Mouse (Mus musculus): ENCODE data around the gene Ddx54. TPM values are rescaled to one million over a fixed set of nuclear protein-coding genes. Genes with fewer than 3 reads are reported as not detected.

Ddx54 gene
- polyA plus RNA-seq, 2 experiments = 9.9 to 12.4 TPM

GRCm38 (mm10) chr5:120622198-120622851 lies 9.8 kb downstream of the Ddx54 start:
- Histone ChIP-seq H3K27ac (no peak overlapping the region), H3K9ac (replicated peaks) (no peak overlapping the region), H3K27me3 (ENCODE audit: control insufficient read depth, insufficient read depth, low read length) (no peaks in the 10 kb centered on the region), H3K36me3 (replicated peaks; ENCODE audit: control insufficient read depth, insufficient read depth, low read depth) (peaks cover 26% of the 10 kb centered on the region), H3K4me1 (replicated peaks; ENCODE audit: control insufficient read depth in 2 of 2, insufficient read depth in 2 of 2, low read length in 1 of 2) (no peaks in the 10 kb centered on the region), H3K9me3 (ENCODE audit: control insufficient read depth, low read length) (no peaks in the 10 kb centered on the region), H3K4me3 (ENCODE audit: insufficient read depth in 1 of 2, low read depth in 2 of 2, low read length in 2 of 2) (no peak overlapping the region), H3K4me2 (ENCODE audit: low read depth) (no peak overlapping the region)
- TF ChIP-seq CTCF (IDR thresholded peaks at IDR 0.05; ENCODE audit: low read depth) = no peak
- no peak for TF ChIP-seq EP300 (IDR thresholded peaks at IDR 0.05; ENCODE audit: low read depth)
- ATAC-seq (ENCODE audit: insufficient read depth) = no peak
- DNase-seq (ENCODE audit: low read depth in 3 of 3, low spot score in 3 of 3) = no peak
- 69% methylated on average over 5 of the region's 5 CpGs for WGBS (ENCODE audit: insufficient replicate concordance)

- H3K36me3 ChIP-seq (replicated peaks; ENCODE audit: control insufficient read depth, insufficient read depth, low read depth) = peaks cover 17% of the 10 kb centered on the region
- ATAC-seq (ENCODE audit: insufficient read depth) = no peak
- WGBS (ENCODE audit: insufficient replicate concordance) = 81% methylated on average over 10 of the region's 10 CpGs
Measured at GRCm38 (mm10) chr5:120624427-120624826, 11.9 kb downstream of the Ddx54 start.

GRCm38 (mm10) chr5:120626399-120626798 lies 13.9 kb downstream of the Ddx54 start:
- Histone ChIP-seq H3K9ac (replicated peaks) (no peak overlapping the region), H3K27ac (no peak overlapping the region), H3K36me3 (replicated peaks; ENCODE audit: control insufficient read depth, insufficient read depth, low read depth) (peaks cover 12% of the 10 kb centered on the region), H3K4me3 (ENCODE audit: insufficient read depth in 1 of 2, low read depth in 2 of 2, low read length in 2 of 2) (no peak overlapping the region), H3K4me1 (replicated peaks; ENCODE audit: control insufficient read depth in 2 of 2, insufficient read depth in 2 of 2, low read length in 1 of 2) (no peaks in the 10 kb centered on the region), H3K9me3 (ENCODE audit: control insufficient read depth, low read length) (no peaks in the 10 kb centered on the region), H3K4me2 (ENCODE audit: low read depth) (no peak overlapping the region), H3K27me3 (ENCODE audit: control insufficient read depth, insufficient read depth, low read length) (peaks cover 7% of the 10 kb centered on the region)
- 53% methylated on average over 19 of the region's 19 CpGs for WGBS (ENCODE audit: insufficient replicate concordance)
- ATAC-seq (ENCODE audit: insufficient read depth) = peak; percentile 61
- TF ChIP-seq CTCF (IDR thresholded peaks at IDR 0.05; ENCODE audit: low read depth) (no peak), EP300 (IDR thresholded peaks at IDR 0.05; ENCODE audit: low read depth) (no peak)
- no peak for DNase-seq (ENCODE audit: low read depth in 3 of 3, low spot score in 3 of 3)

More at GRCm38 (mm10) chr5:120624427-120624826, 11.9 kb downstream of the Ddx54 start:
- TF ChIP-seq CTCF (IDR thresholded peaks at IDR 0.05; ENCODE audit: low read depth) = no peak
- no peak for TF ChIP-seq EP300 (IDR thresholded peaks at IDR 0.05; ENCODE audit: low read depth)
- no peak overlapping the region for H3K4me3 ChIP-seq (ENCODE audit: insufficient read depth in 1 of 2, low read depth in 2 of 2, low read length in 2 of 2)
- no peaks in the 10 kb centered on the region for H3K27me3 ChIP-seq (ENCODE audit: control insufficient read depth, insufficient read depth, low read length)
- DNase-seq (ENCODE audit: low read depth in 3 of 3, low spot score in 3 of 3) = no peak
- H3K27ac ChIP-seq = no peak overlapping the region
- H3K9me3 ChIP-seq (ENCODE audit: control insufficient read depth, low read length) = no peaks in the 10 kb centered on the region
- H3K4me2 ChIP-seq (ENCODE audit: low read depth) = no peak overlapping the region
- no peak overlapping the region for H3K9ac ChIP-seq (replicated peaks)
- H3K4me1 ChIP-seq (replicated peaks; ENCODE audit: control insufficient read depth in 2 of 2, insufficient read depth in 2 of 2, low read length in 1 of 2) = no peaks in the 10 kb centered on the region

- Histone ChIP-seq H3K9me3 (ENCODE audit: control insufficient read depth, low read length) (peaks cover 3% of the 10 kb centered on the region), H3K27ac (no peak overlapping the region), H3K27me3 (ENCODE audit: control insufficient read depth, insufficient read depth, low read length) (peaks cover 7% of the 10 kb centered on the region), H3K4me2 (ENCODE audit: low read depth) (no peak overlapping the region), H3K4me3 (ENCODE audit: insufficient read depth in 1 of 2, low read depth in 2 of 2, low read length in 2 of 2) (no peak overlapping the region), H3K9ac (replicated peaks) (no peak overlapping the region), H3K36me3 (replicated peaks; ENCODE audit: control insufficient read depth, insufficient read depth, low read depth) (peaks cover 5% of the 10 kb centered on the region), H3K4me1 (replicated peaks; ENCODE audit: control insufficient read depth in 2 of 2, insufficient read depth in 2 of 2, low read length in 1 of 2) (no peaks in the 10 kb centered on the region)
- no peak for TF ChIP-seq EP300 (IDR thresholded peaks at IDR 0.05; ENCODE audit: low read depth)
- DNase-seq (ENCODE audit: low read depth in 3 of 3, low spot score in 3 of 3) (no peak), ATAC-seq (ENCODE audit: insufficient read depth) (no peak)
- 83% methylated on average over 15 of the region's 15 CpGs for WGBS (ENCODE audit: insufficient replicate concordance)
Measured at GRCm38 (mm10) chr5:120627515-120628300, 15.2 kb downstream of the Ddx54 start.

GRCm38 (mm10) chr5:120628624-120629023 lies 16.1 kb downstream of the Ddx54 start:
- H3K9ac ChIP-seq (replicated peaks) = no peak overlapping the region
- peaks cover 7% of the 10 kb centered on the region for H3K27me3 ChIP-seq (ENCODE audit: control insufficient read depth, insufficient read depth, low read length)
- no peak overlapping the region for H3K4me2 ChIP-seq (ENCODE audit: low read depth)
- no peaks in the 10 kb centered on the region; the same call in none of the 2 replicates for H3K36me3 ChIP-seq (replicated peaks; ENCODE audit: control insufficient read depth, insufficient read depth, low read depth)
- no peak for TF ChIP-seq EP300 (IDR thresholded peaks at IDR 0.05; ENCODE audit: low read depth)
- TF ChIP-seq CTCF (IDR thresholded peaks at IDR 0.05; ENCODE audit: low read depth) = no peak
- no peak overlapping the region for H3K4me3 ChIP-seq (ENCODE audit: insufficient read depth in 1 of 2, low read depth in 2 of 2, low read length in 2 of 2)
- H3K4me1 ChIP-seq (replicated peaks; ENCODE audit: control insufficient read depth in 2 of 2, insufficient read depth in 2 of 2, low read length in 1 of 2) = no peaks in the 10 kb centered on the region
- no peak for DNase-seq (ENCODE audit: low read depth in 3 of 3, low spot score in 3 of 3)
- no peak overlapping the region for H3K27ac ChIP-seq
- WGBS (ENCODE audit: insufficient replicate concordance) = 61% methylated on average over 7 of the region's 7 CpGs
- no peak for ATAC-seq (ENCODE audit: insufficient read depth)
- peaks cover 3% of the 10 kb centered on the region for H3K9me3 ChIP-seq (ENCODE audit: control insufficient read depth, low read length)

Data from liver, embryonic 14.5 days (tissue).